Mouse (Mus musculus): ENCODE data around the gene Ino80b. TPM values are rescaled to one million over a fixed set of nuclear protein-coding genes. Genes with fewer than 3 reads are reported as not detected.

The Ino80b gene
- total and polyA plus RNA-seq, 3 experiments = 14.9 to 30.4 (median 26.1) TPM

DNA sequence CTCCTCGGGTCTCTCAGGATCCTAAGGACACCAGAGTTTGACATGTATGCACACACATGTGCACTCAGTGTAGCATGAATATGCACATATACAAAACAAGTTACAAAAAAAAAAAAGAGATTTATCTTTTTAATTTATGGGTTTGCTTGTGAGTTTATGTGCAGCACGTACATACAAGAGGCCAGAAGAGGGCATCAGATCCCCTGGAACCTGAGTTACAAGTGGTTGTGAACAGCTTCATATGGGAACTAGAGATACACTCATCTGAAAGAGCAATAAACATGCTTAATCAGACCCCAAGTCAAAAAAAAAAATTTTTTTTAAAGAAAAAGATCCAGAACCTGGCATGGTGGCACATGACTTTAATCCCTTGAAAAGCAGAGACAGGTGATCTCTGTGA, 50.3 kb downstream of the Ino80b start:
- no peak overlapping the region for H3K4me2 ChIP-seq (ENCODE audit: insufficient read depth, low read depth, poor library complexity, severe bottlenecking)
- no peak overlapping the region for H3K4me3 ChIP-seq (replicated peaks in 1 of 3; ENCODE audit: low read depth in 2 of 3, low read length in 2 of 3, poor library complexity in 1 of 3)
- no peak overlapping the region for H3K9ac ChIP-seq (ENCODE audit: insufficient read depth, low read depth)
- TF ChIP-seq MXI1 (IDR thresholded peaks at IDR 0.05; ENCODE audit: low read depth, low read length) = no peak
- peak; percentile 39 for TF ChIP-seq RAD21 (IDR thresholded peaks at IDR 0.05; ENCODE audit: low read depth, low read length)
- peak in 1 of 2 experiments; percentile 55; a peak in 2 of 4 replicates for TF ChIP-seq CTCF (conservative IDR thresholded peaks at IDR 0.05 in 1 of 2, IDR thresholded peaks at IDR 0.05 in 1 of 2; ENCODE audit: low read depth in 2 of 2, low read length in 2 of 2)
- no peak for TF ChIP-seq ETS1 (conservative IDR thresholded peaks at IDR 0.05; ENCODE audit: low read depth, low read length)
- TF ChIP-seq JUND (conservative IDR thresholded peaks at IDR 0.05; ENCODE audit: low read depth, low read length) = no peak
- TF ChIP-seq MYC (IDR thresholded peaks at IDR 0.05; ENCODE audit: low read depth, low read length) = no peak
- no peak for TF ChIP-seq USF1 (IDR thresholded peaks at IDR 0.05; ENCODE audit: low read depth, low read length)
- TF ChIP-seq MAZ (IDR thresholded peaks at IDR 0.05; ENCODE audit: low read depth, low read length) = no peak
- no peak; the same call in 1 of the 2 replicates for TF ChIP-seq SMC3 (IDR thresholded peaks at IDR 0.05; ENCODE audit: low read depth, low read length)
- H3K79me2 ChIP-seq (replicated peaks; ENCODE audit: control insufficient read depth, extremely low read depth, insufficient read depth, poor library complexity, severe bottlenecking) = no peaks in the 10 kb centered on the region
- H3K27me3 ChIP-seq (replicated peaks) = peaks cover 3% of the 10 kb centered on the region
- peaks cover 3 to 19% of the 10 kb centered on the region in 2 experiments; a peak in 3 of 4 replicates for H3K4me1 ChIP-seq (ENCODE audit: control insufficient read depth in 1 of 2, insufficient read depth in 2 of 2)
- dilution Hi-C loops (cut with MboI; ENCODE audit: extremely low pct_ligation_motif_present, extremely low pct_unique_long_range_greater_than_20kb, low sequenced_read_pairs) = no loop called here
- in situ Hi-C loops (cut with MboI; ENCODE audit: low pct_ligation_motif_present, low pct_unique_long_range_greater_than_20kb, low sequenced_read_pairs) = no loop called here
- no peak for DNase-seq (ENCODE audit: extremely low read depth)
- H3K9me3 ChIP-seq (replicated peaks; ENCODE audit: low read length) = peaks cover 16% of the 10 kb centered on the region
- H3K27ac ChIP-seq (ENCODE audit: insufficient read depth, low read depth) = no peak overlapping the region
- peaks cover 2 to 6% of the 10 kb centered on the region in 2 experiments for H3K36me3 ChIP-seq (replicated peaks in 1 of 2; ENCODE audit: control insufficient read depth in 1 of 2, insufficient read depth in 1 of 2, low read length in 1 of 2)

Other genes with a start within 250 kb of the Ino80b start
Only the 20 nearest of the 23 such genes appear.
- gene Sema4f, start 185.7 kb downstream of the Ino80b start, total RNA-seq (2012; rRNA removed) = 0.04 TPM in 1 of 2 replicates, not detected in the other
- not detected in 2 replicates for gene Sema4f, start 185.7 kb downstream of the Ino80b start, total RNA-seq (2014; rRNA removed)
- gene Sema4f, start 185.7 kb downstream of the Ino80b start, polyA plus RNA-seq (2012; ENCODE audit: insufficient read length, low read depth) = not detected in 2 replicates
- gene M1ap, start 178.5 kb downstream of the Ino80b start, total RNA-seq (2012; rRNA removed) = 3.0 and 6.4 TPM in 2 replicates
- gene M1ap, start 178.5 kb downstream of the Ino80b start, total RNA-seq (2014; rRNA removed) = 1.8 and 2.4 TPM in 2 replicates
- gene M1ap, start 178.5 kb downstream of the Ino80b start, polyA plus RNA-seq (2012; ENCODE audit: insufficient read length, low read depth) = 3.9 and 4.7 TPM in 2 replicates
- 33.2 and 34.7 TPM in 2 replicates for gene Dok1, start 92.0 kb downstream of the Ino80b start, total RNA-seq (2012; rRNA removed)
- gene Dok1, start 92.0 kb downstream of the Ino80b start, total RNA-seq (2014; rRNA removed) = 21.3 and 21.4 TPM in 2 replicates
- 23.8 and 24.6 TPM in 2 replicates for gene Dok1, start 92.0 kb downstream of the Ino80b start, polyA plus RNA-seq (2012; ENCODE audit: insufficient read length, low read depth)
- 0.93 and 1.0 TPM in 2 replicates for gene Loxl3, start 91.3 kb downstream of the Ino80b start, total RNA-seq (2012; rRNA removed)
- gene Loxl3, start 91.3 kb downstream of the Ino80b start, total RNA-seq (2014; rRNA removed) = 0.05 TPM in 1 of 2 replicates, not detected in the other
- 0.74 and 1.0 TPM in 2 replicates for gene Loxl3, start 91.3 kb downstream of the Ino80b start, polyA plus RNA-seq (2012; ENCODE audit: insufficient read length, low read depth)
- 235 and 240 TPM in 2 replicates for gene Aup1, start 70.9 kb downstream of the Ino80b start, total RNA-seq (2012; rRNA removed)
- 108 and 119 TPM in 2 replicates for gene Aup1, start 70.9 kb downstream of the Ino80b start, total RNA-seq (2014; rRNA removed)
- gene Aup1, start 70.9 kb downstream of the Ino80b start, polyA plus RNA-seq (2012; ENCODE audit: insufficient read length, low read depth) = 284 and 324 TPM in 2 replicates
- gene Htra2, start 70.2 kb downstream of the Ino80b start, total RNA-seq (2012; rRNA removed) = 113 and 128 TPM in 2 replicates
- 131 and 137 TPM in 2 replicates for gene Htra2, start 70.2 kb downstream of the Ino80b start, total RNA-seq (2014; rRNA removed)
- 154 and 185 TPM in 2 replicates for gene Htra2, start 70.2 kb downstream of the Ino80b start, polyA plus RNA-seq (2012; ENCODE audit: insufficient read length, low read depth)
- 2.2 and 2.7 TPM in 2 replicates for gene Dqx1, start 67.6 kb downstream of the Ino80b start, total RNA-seq (2012; rRNA removed)
- gene Dqx1, start 67.6 kb downstream of the Ino80b start, total RNA-seq (2014; rRNA removed) = 0.99 and 1.3 TPM in 2 replicates
- 2.9 and 3.5 TPM in 2 replicates for gene Dqx1, start 67.6 kb downstream of the Ino80b start, polyA plus RNA-seq (2012; ENCODE audit: insufficient read length, low read depth)
- gene Tlx2, start 55.1 kb downstream of the Ino80b start, total RNA-seq (2012; rRNA removed) = not detected in 2 replicates
- not detected in 2 replicates for gene Tlx2, start 55.1 kb downstream of the Ino80b start, total RNA-seq (2014; rRNA removed)
- not detected in 2 replicates for gene Tlx2, start 55.1 kb downstream of the Ino80b start, polyA plus RNA-seq (2012; ENCODE audit: insufficient read length, low read depth)
- 14.5 and 16.6 TPM in 2 replicates for gene Pcgf1, start 47.6 kb downstream of the Ino80b start, total RNA-seq (2012; rRNA removed)
- gene Pcgf1, start 47.6 kb downstream of the Ino80b start, total RNA-seq (2014; rRNA removed) = 12.5 and 13.7 TPM in 2 replicates
- 12.4 and 15.0 TPM in 2 replicates for gene Pcgf1, start 47.6 kb downstream of the Ino80b start, polyA plus RNA-seq (2012; ENCODE audit: insufficient read length, low read depth)
- gene Lbx2, start 39.1 kb downstream of the Ino80b start, total RNA-seq (2012; rRNA removed) = 0.80 TPM in 1 of 2 replicates, not detected in the other
- 0.86 TPM in 1 of 2 replicates, not detected in the other for gene Lbx2, start 39.1 kb downstream of the Ino80b start, total RNA-seq (2014; rRNA removed)
- gene Lbx2, start 39.1 kb downstream of the Ino80b start, polyA plus RNA-seq (2012; ENCODE audit: insufficient read length, low read depth) = 1.2 and 1.7 TPM in 2 replicates
- gene Ccdc142, start 23.8 kb downstream of the Ino80b start, total RNA-seq (2012; rRNA removed) = 3.1 and 3.2 TPM in 2 replicates
- 0.38 and 0.59 TPM in 2 replicates for gene Ccdc142, start 23.8 kb downstream of the Ino80b start, total RNA-seq (2014; rRNA removed)
- 1.1 and 1.7 TPM in 2 replicates for gene Ccdc142, start 23.8 kb downstream of the Ino80b start, polyA plus RNA-seq (2012; ENCODE audit: insufficient read length, low read depth)
- 1.3 and 2.1 TPM in 2 replicates for gene Gm42688, start 23.8 kb downstream of the Ino80b start, total RNA-seq (2012; rRNA removed)
- 1.2 TPM in 2 replicates for gene Gm42688, start 23.8 kb downstream of the Ino80b start, total RNA-seq (2014; rRNA removed)
- 1.6 and 2.0 TPM in 2 replicates for gene Gm42688, start 23.8 kb downstream of the Ino80b start, polyA plus RNA-seq (2012; ENCODE audit: insufficient read length, low read depth)
- 74.0 and 83.3 TPM in 2 replicates for gene Mrpl53, start 16.4 kb downstream of the Ino80b start, total RNA-seq (2012; rRNA removed)
- gene Mrpl53, start 16.4 kb downstream of the Ino80b start, total RNA-seq (2014; rRNA removed) = 52.2 and 54.2 TPM in 2 replicates
- 52.9 and 55.5 TPM in 2 replicates for gene Mrpl53, start 16.4 kb downstream of the Ino80b start, polyA plus RNA-seq (2012; ENCODE audit: insufficient read length, low read depth)
- 78.9 and 104 TPM in 2 replicates for gene Mogs, start 9.9 kb downstream of the Ino80b start, total RNA-seq (2012; rRNA removed)
- 77.3 and 78.4 TPM in 2 replicates for gene Mogs, start 9.9 kb downstream of the Ino80b start, total RNA-seq (2014; rRNA removed)
- gene Mogs, start 9.9 kb downstream of the Ino80b start, polyA plus RNA-seq (2012; ENCODE audit: insufficient read length, low read depth) = 53.0 and 57.2 TPM in 2 replicates
- 20.4 and 24.1 TPM in 2 replicates for gene Wbp1, start 3.9 kb downstream of the Ino80b start, total RNA-seq (2012; rRNA removed)
- gene Wbp1, start 3.9 kb downstream of the Ino80b start, total RNA-seq (2014; rRNA removed) = 23.1 and 27.5 TPM in 2 replicates
- gene Wbp1, start 3.9 kb downstream of the Ino80b start, polyA plus RNA-seq (2012; ENCODE audit: insufficient read length, low read depth) = 16.6 and 19.3 TPM in 2 replicates
- gene Rtkn, start 10.0 kb upstream of the Ino80b start, total RNA-seq (2012; rRNA removed) = 0.59 and 0.68 TPM in 2 replicates
- gene Rtkn, start 10.0 kb upstream of the Ino80b start, total RNA-seq (2014; rRNA removed) = 0.54 and 1.3 TPM in 2 replicates
- 0.47 and 0.78 TPM in 2 replicates for gene Rtkn, start 10.0 kb upstream of the Ino80b start, polyA plus RNA-seq (2012; ENCODE audit: insufficient read length, low read depth)
- 4.7 and 10.3 TPM in 2 replicates for gene Wdr54, start 31.0 kb upstream of the Ino80b start, total RNA-seq (2012; rRNA removed)
- 4.9 and 7.8 TPM in 2 replicates for gene Wdr54, start 31.0 kb upstream of the Ino80b start, total RNA-seq (2014; rRNA removed)
- 1.7 and 1.9 TPM in 2 replicates for gene Wdr54, start 31.0 kb upstream of the Ino80b start, polyA plus RNA-seq (2012; ENCODE audit: insufficient read length, low read depth)
- 0.34 and 0.38 TPM in 2 replicates for gene 1700003E16Rik, start 31.0 kb upstream of the Ino80b start, total RNA-seq (2012; rRNA removed)
- gene 1700003E16Rik, start 31.0 kb upstream of the Ino80b start, total RNA-seq (2014; rRNA removed) = not detected in 2 replicates
- gene 1700003E16Rik, start 31.0 kb upstream of the Ino80b start, polyA plus RNA-seq (2012; ENCODE audit: insufficient read length, low read depth) = 0.23 and 0.25 TPM in 2 replicates
- 17.8 and 19.8 TPM in 2 replicates for gene Dctn1, start 40.5 kb upstream of the Ino80b start, total RNA-seq (2012; rRNA removed)
- 12.2 and 12.8 TPM in 2 replicates for gene Dctn1, start 40.5 kb upstream of the Ino80b start, total RNA-seq (2014; rRNA removed)
- 36.4 and 37.3 TPM in 2 replicates for gene Dctn1, start 40.5 kb upstream of the Ino80b start, polyA plus RNA-seq (2012; ENCODE audit: insufficient read length, low read depth)
- gene Slc4a5, start 94.4 kb upstream of the Ino80b start, total RNA-seq (2012; rRNA removed) = 0.13 and 0.38 TPM in 2 replicates
- not detected in 2 replicates for gene Slc4a5, start 94.4 kb upstream of the Ino80b start, total RNA-seq (2014; rRNA removed)
- 0.21 TPM in 1 of 2 replicates, not detected in the other for gene Slc4a5, start 94.4 kb upstream of the Ino80b start, polyA plus RNA-seq (2012; ENCODE audit: insufficient read length, low read depth)

Measured in CH12.LX (cell line).